In genomic region chr12:33190633-33191032, GRCm38 (mm10) we compare ENCODE assay signal across 15 mouse cellular contexts.
"Had no signal": no experiment of that assay in that cellular context is flagged by ENCODE, and none has a peak within 500 bp of the region (broad histone marks: within the 10 kb centered on the region; RNA-seq: fewer than 3 reads in every experiment).

No protein-coding gene starts in this region.

- H3K4me3 ChIP-seq: limb, embryonic 12.5 days; liver, embryonic 13.5 days; lung, embryonic 15.5 days; midbrain, embryonic 12.5 days; neural tube, embryonic 15.5 days had no signal

- DNase-seq: kidney, postnatal 25 days; liver; liver, embryonic 13.5 days; liver, postnatal 0 days; lung, postnatal 14 days; right cerebral cortex, adult 18-20 months; right cerebral cortex, postnatal 25 days; thymus, postnatal 4 days had no signal

- H3K9ac ChIP-seq: limb, embryonic 12.5 days; liver, embryonic 13.5 days; liver, postnatal 0 days; lung, embryonic 15.5 days; midbrain, embryonic 12.5 days; neural tube, embryonic 15.5 days had no signal

- ATAC-seq: liver, postnatal 0 days; midbrain, embryonic 16.5 days had no signal

- H3K27me3 ChIP-seq: limb, embryonic 12.5 days; liver, embryonic 13.5 days; lung, embryonic 15.5 days; megakaryocyte, embryonic 14.5 days; midbrain, embryonic 12.5 days; neural tube, embryonic 15.5 days had no signal

- H3K9me3 ChIP-seq: limb, embryonic 12.5 days; liver, embryonic 13.5 days; lung, embryonic 15.5 days; megakaryocyte, embryonic 14.5 days; midbrain, embryonic 12.5 days; neural tube, embryonic 15.5 days had no signal

- H3K4me2 ChIP-seq: limb, embryonic 12.5 days; liver, embryonic 13.5 days; lung, embryonic 15.5 days; midbrain, embryonic 12.5 days; neural tube, embryonic 15.5 days had no signal

- H3K27ac ChIP-seq: limb, embryonic 12.5 days; liver, embryonic 13.5 days; lung, embryonic 15.5 days; macrophage; midbrain, embryonic 12.5 days; neural tube, embryonic 15.5 days had no signal

- H3K36me3 ChIP-seq: limb, embryonic 12.5 days; liver, embryonic 13.5 days; lung, embryonic 15.5 days; midbrain, embryonic 12.5 days; neural tube, embryonic 15.5 days had no signal
